Mouse (Mus musculus): ENCODE results near the gene Ina. TPM values are rescaled to one million over a fixed set of nuclear protein-coding genes. Genes with fewer than 3 reads are reported as not detected.
"Not testable (repeated sequence)": the region's sequence is repeated elsewhere in the genome, so short reads cannot be mapped to it uniquely, and the experiment has no call there.

Ina gene
- polyA plus RNA-seq, 1 experiment from 2014 or later: 0.37 TPM

DNA sequence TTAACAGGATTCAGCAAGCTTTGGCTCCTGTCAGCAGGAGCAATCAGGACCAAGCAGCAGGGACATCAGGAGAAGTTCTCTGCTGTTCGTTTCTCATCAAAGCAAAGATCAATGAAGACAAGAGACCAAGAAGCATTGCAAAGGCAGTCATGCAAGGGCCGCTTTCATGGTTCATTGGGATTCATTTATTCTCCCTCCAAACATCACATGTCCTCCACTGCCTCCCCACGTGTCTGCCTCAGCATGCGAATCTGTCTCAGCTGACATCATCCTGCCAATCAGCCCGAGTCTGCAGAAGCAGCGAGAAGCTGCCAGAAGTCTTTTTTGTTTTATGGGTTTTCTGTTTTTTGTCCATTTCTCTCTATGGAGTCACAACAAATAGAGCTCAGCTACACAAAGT, 37.0 kb upstream of the Ina start:
- H3K9me3 ChIP-seq (ENCODE audit: low read depth, low read length): no peaks in the 10 kb centered on the region
- H3K27me3 ChIP-seq (ENCODE audit: insufficient read depth, low read length): no peaks in the 10 kb centered on the region
- ATAC-seq (ENCODE audit: insufficient read depth) (no peak), DNase-seq (no peak)
- WGBS: 66% methylated on average over 6 of the region's 6 CpGs
- TF ChIP-seq CTCF (IDR thresholded peaks at IDR 0.05; ENCODE audit: low read depth): no peak
- no peaks in the 10 kb centered on the region; the same call in 1 of the 2 replicates for H3K4me1 ChIP-seq (ENCODE audit: insufficient read depth)
- no peak overlapping the region for H3K4me2 ChIP-seq
- H3K36me3 ChIP-seq (ENCODE audit: insufficient read depth): no peaks in the 10 kb centered on the region
- H3K9ac ChIP-seq: no peak overlapping the region
- H3K4me3 ChIP-seq (ENCODE audit: low read depth, low read length): no peak overlapping the region
- no peak overlapping the region for H3K27ac ChIP-seq (ENCODE audit: low read depth)

- not testable (repeated sequence) for H3K4me1 ChIP-seq (ENCODE audit: insufficient read depth); H3K4me2 ChIP-seq; H3K9ac ChIP-seq; H3K27me3 ChIP-seq (ENCODE audit: insufficient read depth, low read length); H3K36me3 ChIP-seq (ENCODE audit: insufficient read depth); DNase-seq; ATAC-seq (ENCODE audit: insufficient read depth); H3K27ac ChIP-seq (ENCODE audit: low read depth); H3K9me3 ChIP-seq (ENCODE audit: low read depth, low read length); H3K4me3 ChIP-seq (ENCODE audit: low read depth, low read length)
- 91% methylated on average over 3 of the region's 3 CpGs for WGBS
These were observed 36.4 kb upstream of the Ina start for GRCm38 (mm10) chr19:46978069-46978468.

DNA sequence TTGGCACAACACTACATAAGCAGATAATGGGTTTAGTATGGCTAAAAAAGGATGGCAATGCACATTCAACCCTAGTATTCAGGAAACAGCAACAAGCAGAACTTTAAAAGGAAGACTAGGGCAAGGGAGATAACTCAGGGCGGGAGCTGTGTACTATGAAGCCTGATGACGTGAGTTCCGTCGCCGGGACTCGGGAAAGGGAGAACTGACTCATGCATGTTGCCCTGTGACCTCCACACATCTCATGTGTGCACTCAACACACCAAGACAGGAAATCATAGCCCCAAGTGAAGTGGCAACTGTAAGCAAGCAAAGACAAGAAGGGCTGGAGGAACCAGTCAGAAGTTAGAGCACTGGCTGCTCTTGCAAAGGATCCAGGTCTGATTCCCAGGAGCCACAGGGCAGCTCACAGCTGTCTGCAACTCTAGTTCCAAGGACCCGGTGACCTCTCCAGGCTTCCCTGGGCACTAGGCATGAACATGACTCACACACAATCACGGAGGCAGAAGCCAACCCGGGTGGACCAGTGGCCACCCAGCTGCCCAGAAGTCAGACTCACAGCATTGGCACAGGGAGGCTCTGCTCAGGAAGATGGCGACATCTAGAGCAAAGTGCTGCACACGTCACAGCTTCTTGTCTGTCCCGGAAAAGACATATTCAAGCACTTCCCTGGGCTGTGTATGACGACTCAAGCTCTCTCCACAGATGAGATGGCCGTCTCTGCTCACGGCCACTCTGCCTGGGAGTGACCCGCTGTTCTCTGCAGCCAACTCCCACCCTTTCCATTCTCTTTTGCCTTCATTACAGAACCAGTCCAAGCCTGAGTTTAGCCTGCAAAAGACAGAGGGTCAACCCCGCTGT, 35.3 kb upstream of the Ina start:
- H3K9me3 ChIP-seq (ENCODE audit: low read depth, low read length): no peaks in the 10 kb centered on the region
- WGBS: 77% methylated on average over 17 of the region's 17 CpGs
- no peaks in the 10 kb centered on the region for H3K4me1 ChIP-seq (ENCODE audit: insufficient read depth)
- no peak overlapping the region for H3K9ac ChIP-seq
- no peak overlapping the region for H3K4me2 ChIP-seq
- no peak for DNase-seq
- no peak overlapping the region for H3K4me3 ChIP-seq (ENCODE audit: low read depth, low read length)
- no peak overlapping the region for H3K27ac ChIP-seq (ENCODE audit: low read depth)
- no peak for ATAC-seq (ENCODE audit: insufficient read depth)
- no peaks in the 10 kb centered on the region for H3K36me3 ChIP-seq (ENCODE audit: insufficient read depth)
- TF ChIP-seq CTCF (IDR thresholded peaks at IDR 0.05; ENCODE audit: low read depth): no peak
- H3K27me3 ChIP-seq (ENCODE audit: insufficient read depth, low read length): no peaks in the 10 kb centered on the region

DNA sequence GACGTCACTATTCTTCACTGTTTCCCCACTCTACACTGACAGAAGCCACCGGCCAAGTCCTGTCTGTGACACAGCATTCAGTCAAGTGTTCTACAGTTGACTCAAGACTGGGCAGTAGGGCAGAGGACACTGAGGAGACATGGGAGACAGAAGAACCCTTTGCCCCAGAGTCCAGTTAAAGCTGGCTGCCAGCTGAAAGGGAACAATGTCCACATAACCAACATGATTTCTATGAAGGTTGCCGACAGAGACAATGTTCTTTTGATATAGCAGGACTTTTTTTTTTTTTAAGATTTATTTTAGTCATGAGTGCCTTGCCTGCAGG, 34.8 kb upstream of the Ina start:
- H3K4me2 ChIP-seq: no peak overlapping the region
- no peaks in the 10 kb centered on the region for H3K9me3 ChIP-seq (ENCODE audit: low read depth, low read length)
- no peak overlapping the region for H3K9ac ChIP-seq
- no peaks in the 10 kb centered on the region for H3K27me3 ChIP-seq (ENCODE audit: insufficient read depth, low read length)
- WGBS: 59% methylated on average over 3 of the region's 3 CpGs
- no peak overlapping the region for H3K4me3 ChIP-seq (ENCODE audit: low read depth, low read length)
- H3K4me1 ChIP-seq (ENCODE audit: insufficient read depth): no peaks in the 10 kb centered on the region
- no peak for TF ChIP-seq CTCF (IDR thresholded peaks at IDR 0.05; ENCODE audit: low read depth)
- no peak for ATAC-seq (ENCODE audit: insufficient read depth)
- H3K36me3 ChIP-seq (ENCODE audit: insufficient read depth): no peaks in the 10 kb centered on the region
- DNase-seq: no peak
- H3K27ac ChIP-seq (ENCODE audit: low read depth): no peak overlapping the region

GRCm38 (mm10) chr19:46981462-46981861, 33.0 kb upstream of the Ina start:
- 43% methylated on average over 6 of the region's 6 CpGs for whole genome bisulfite sequencing
- no peak for TF ChIP-seq CTCF (IDR thresholded peaks at IDR 0.05; ENCODE audit: low read depth)

GRCm38 (mm10) chr19:46983352-46983965, 31.0 kb upstream of the Ina start:
- ATAC-seq (ENCODE audit: insufficient read depth): no peak
- no peak overlapping the region for H3K4me3 ChIP-seq (ENCODE audit: low read depth, low read length)
- DNase-seq: peak; percentile 28
- WGBS: 46% methylated on average over 14 of the region's 14 CpGs
- H3K36me3 ChIP-seq (ENCODE audit: insufficient read depth): no peaks in the 10 kb centered on the region
- TF ChIP-seq CTCF (IDR thresholded peaks at IDR 0.05; ENCODE audit: low read depth): no peak
- H3K4me1 ChIP-seq (ENCODE audit: insufficient read depth): peaks cover 2% of the 10 kb centered on the region; the same call in 1 of the 2 replicates
- no peak overlapping the region for H3K9ac ChIP-seq
- no peaks in the 10 kb centered on the region for H3K9me3 ChIP-seq (ENCODE audit: low read depth, low read length)
- H3K27me3 ChIP-seq (ENCODE audit: insufficient read depth, low read length): no peaks in the 10 kb centered on the region
- H3K4me2 ChIP-seq: no peak overlapping the region
- peak overlapping the region; percentile 83 for H3K27ac ChIP-seq (ENCODE audit: low read depth)

More at GRCm38 (mm10) chr19:46981462-46981861, 33.0 kb upstream of the Ina start:
- no peak overlapping the region for H3K27ac ChIP-seq (ENCODE audit: low read depth)
- DNase-seq (no peak), ATAC-seq (ENCODE audit: insufficient read depth) (no peak)
- no peak overlapping the region for H3K4me3 ChIP-seq (ENCODE audit: low read depth, low read length)
- no peaks in the 10 kb centered on the region for H3K4me1 ChIP-seq (ENCODE audit: insufficient read depth)
- H3K9ac ChIP-seq: no peak overlapping the region
- no peaks in the 10 kb centered on the region for H3K36me3 ChIP-seq (ENCODE audit: insufficient read depth)
- H3K27me3 ChIP-seq (ENCODE audit: insufficient read depth, low read length): no peaks in the 10 kb centered on the region
- no peak overlapping the region for H3K4me2 ChIP-seq
- H3K9me3 ChIP-seq (ENCODE audit: low read depth, low read length): no peaks in the 10 kb centered on the region

GRCm38 (mm10) chr19:46983966-46984380, 30.5 kb upstream of the Ina start:
- WGBS: 35% methylated on average over 11 of the region's 11 CpGs
- Histone ChIP-seq H3K27me3 (ENCODE audit: insufficient read depth, low read length) (no peaks in the 10 kb centered on the region), H3K36me3 (ENCODE audit: insufficient read depth) (no peaks in the 10 kb centered on the region), H3K27ac (ENCODE audit: low read depth) (peak overlapping the region; percentile 83), H3K4me2 (peak overlapping the region; percentile 15; the same call in 1 of the 2 replicates), H3K4me3 (ENCODE audit: low read depth, low read length) (no peak overlapping the region), H3K9ac (no peak overlapping the region), H3K4me1 (ENCODE audit: insufficient read depth) (peaks cover 5% of the 10 kb centered on the region; the same call in 1 of the 2 replicates), H3K9me3 (ENCODE audit: low read depth, low read length) (no peaks in the 10 kb centered on the region)
- TF ChIP-seq CTCF (IDR thresholded peaks at IDR 0.05; ENCODE audit: low read depth): no peak
- ATAC-seq (ENCODE audit: insufficient read depth) (no peak), DNase-seq (no peak)
